Mouse (Mus musculus) ES-E14 (cell line): ENCODE data around the gene Rap1gap. TPM values are rescaled to one million over a fixed set of nuclear protein-coding genes. Genes with fewer than 3 reads are reported as not detected.

ENCODE experiments used
- DNase-seq: peaks from one replicate; pipeline ENCODE4 v3.0.0-alpha.2; 2013; ENCODE audit warnings: low read depth, low spot score
- H3K27ac ChIP-seq: 2 replicates; pipeline ENCODE4 v1.5.1; 2012; ENCODE audit warnings: low read depth, mild to moderate bottlenecking, low read length, moderate library complexity, mixed read lengths; ENCODE audit not compliant: poor library complexity, insufficient read depth, severe bottlenecking
- H3K36me3 ChIP-seq: 2 replicates; pipeline ENCODE4 v1.6.1; 2012; ENCODE audit warnings: mild to moderate bottlenecking, low read length, moderate library complexity, mixed read lengths; ENCODE audit not compliant: control insufficient read depth, poor library complexity, insufficient read depth, severe bottlenecking
- H3K4me1 ChIP-seq, 2 experiments: fragments of 150-350 bp in 1 of 2; sonication (generic) in 1 of 2; 2 replicates each; pipeline ENCODE4 v1.6.1; 2012; ENCODE audit warnings: low read length in 2 of 2, mild to moderate bottlenecking in 1 of 2, mixed read lengths in 1 of 2; ENCODE audit not compliant: control insufficient read depth in 2 of 2, insufficient read depth in 2 of 2, poor library complexity in 1 of 2
- H3K4me3 ChIP-seq, 2 experiments: fragments of 150-350 bp in 1 of 2; sonication (generic) in 1 of 2; 2 replicates each; pipeline ENCODE4 v1.5.1; 2012; ENCODE audit warnings: low read length in 2 of 2, low read depth in 1 of 2, mild to moderate bottlenecking in 1 of 2, mixed read lengths in 1 of 2; ENCODE audit not compliant: insufficient read depth in 1 of 2, poor library complexity in 1 of 2, severe bottlenecking in 1 of 2
- H3K9ac ChIP-seq: 2 replicates; pipeline ENCODE4 v1.6.1; 2012; ENCODE audit warnings: low read depth, mild to moderate bottlenecking, low read length, mixed read lengths; ENCODE audit not compliant: poor library complexity, insufficient read depth, severe bottlenecking
- H3K9me3 ChIP-seq: fragments of 150-350 bp; sonication (generic); 2 replicates; pipeline ENCODE4 v1.6.1; 2012; ENCODE audit warnings: low read depth, mild to moderate bottlenecking, low read length; ENCODE audit not compliant: control insufficient read depth, insufficient read depth
- CHD2 ChIP-seq: IDR thresholded peaks from 2 replicates; pipeline ENCODE4 v1.6.1; 2014; ENCODE audit warnings: mild to moderate bottlenecking, low read depth, low read length, inconsistent platforms
- HCFC1 ChIP-seq: IDR thresholded peaks from 2 replicates; pipeline ENCODE4 v1.6.1; 2012; ENCODE audit warnings: low read length, inconsistent platforms, borderline replicate concordance; ENCODE audit not compliant: insufficient read depth
- MAFK ChIP-seq: IDR thresholded peaks from 2 replicates; pipeline ENCODE4 v1.6.1; 2014; ENCODE audit warnings: mild to moderate bottlenecking, low read depth, low read length, inconsistent platforms; ENCODE audit not compliant: insufficient read depth
- ZC3H11A ChIP-seq: IDR thresholded peaks from 2 replicates; pipeline ENCODE4 v1.6.1; 2012; ENCODE audit warnings: low read depth, mild to moderate bottlenecking, inconsistent platforms, low read length, borderline replicate concordance
- ZNF384 ChIP-seq: IDR thresholded peaks from 2 replicates; pipeline ENCODE4 v1.6.1; 2012; ENCODE audit warnings: low read depth, low read length, inconsistent platforms
- in situ Hi-C, 2 experiments: fragments of 600-800 bp; cut with MboI; formaldehyde crosslinking; loops; one replicate each; pipeline ENCODE4 v1.15.1; 2025; ENCODE audit warnings: low sequenced_read_pairs in 2 of 2, inconsistent platforms in 1 of 2; ENCODE audit not compliant: unreplicated experiment in 2 of 2
- total RNA-seq: library from RNA; depleted of rRNA; stranded (reverse); fragments of 300-350 nt; gene quantifications from 2 replicates; pipeline ENCODE4 v1.2.3, GENCODE M21; 2012; rRNA removed

Rap1gap gene
- 13.4 and 28.4 TPM in 2 replicates for total RNA-seq

- Histone ChIP-seq H3K27ac (no peak within 1 kb of the TSS), H3K36me3 (peaks cover 3% of the 10 kb centered on the region; the same call in 1 of the 2 replicates), H3K4me3 (peak within 1 kb of the TSS; percentile 71 to 74), H3K9me3 (no peaks in the 10 kb centered on the region), H3K4me1 (peaks cover 1 to 6% of the 10 kb centered on the region in 2 experiments; a peak in 2 of 4 replicates), H3K9ac (peak within 1 kb of the TSS; percentile 68)
- TF ChIP-seq ZNF384 (no peak), CHD2 (no peak), HCFC1 (no peak)
- no peak for DNase-seq
- in situ Hi-C loops: no loop called here
Measured at GRCm38 (mm10) chr4:137664433-137664979, at the start of gene Rap1gap. TSS of gene Rap1gap (plus strand) at chr4:137664726.

DNA sequence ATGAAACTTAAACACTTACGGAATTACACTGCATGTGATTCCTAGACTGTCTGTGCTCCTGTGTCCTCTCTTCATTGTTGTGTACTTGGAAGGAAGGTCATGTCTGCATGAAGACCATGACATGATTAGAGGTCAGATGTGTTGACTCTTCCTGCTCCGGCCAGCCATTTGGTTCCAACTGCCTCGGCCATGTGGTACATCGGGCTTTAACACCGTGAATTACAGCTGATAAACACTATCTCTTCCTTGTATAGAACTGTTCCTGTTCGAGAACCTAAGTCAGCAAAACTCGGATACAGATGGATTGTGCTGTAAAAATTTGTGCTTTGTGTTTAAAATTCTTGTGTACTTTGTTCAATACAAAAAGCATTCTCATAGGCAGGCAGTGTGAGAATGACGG, 41.7 kb upstream of the Rap1gap start:
- Histone ChIP-seq H3K36me3 (peaks cover 55% of the 10 kb centered on the region), H3K9me3 (no peaks in the 10 kb centered on the region), H3K9ac (no peak overlapping the region), H3K27ac (no peak overlapping the region), H3K4me1 (no peaks in the 10 kb centered on the region; a peak in 1 of 4 replicates), H3K4me3 (no peak overlapping the region)
- DNase-seq: no peak
- in situ Hi-C loops: no loop called here
- TF ChIP-seq HCFC1 (no peak), MAFK (no peak), ZNF384 (no peak), ZC3H11A (no peak), CHD2 (no peak)

DNA sequence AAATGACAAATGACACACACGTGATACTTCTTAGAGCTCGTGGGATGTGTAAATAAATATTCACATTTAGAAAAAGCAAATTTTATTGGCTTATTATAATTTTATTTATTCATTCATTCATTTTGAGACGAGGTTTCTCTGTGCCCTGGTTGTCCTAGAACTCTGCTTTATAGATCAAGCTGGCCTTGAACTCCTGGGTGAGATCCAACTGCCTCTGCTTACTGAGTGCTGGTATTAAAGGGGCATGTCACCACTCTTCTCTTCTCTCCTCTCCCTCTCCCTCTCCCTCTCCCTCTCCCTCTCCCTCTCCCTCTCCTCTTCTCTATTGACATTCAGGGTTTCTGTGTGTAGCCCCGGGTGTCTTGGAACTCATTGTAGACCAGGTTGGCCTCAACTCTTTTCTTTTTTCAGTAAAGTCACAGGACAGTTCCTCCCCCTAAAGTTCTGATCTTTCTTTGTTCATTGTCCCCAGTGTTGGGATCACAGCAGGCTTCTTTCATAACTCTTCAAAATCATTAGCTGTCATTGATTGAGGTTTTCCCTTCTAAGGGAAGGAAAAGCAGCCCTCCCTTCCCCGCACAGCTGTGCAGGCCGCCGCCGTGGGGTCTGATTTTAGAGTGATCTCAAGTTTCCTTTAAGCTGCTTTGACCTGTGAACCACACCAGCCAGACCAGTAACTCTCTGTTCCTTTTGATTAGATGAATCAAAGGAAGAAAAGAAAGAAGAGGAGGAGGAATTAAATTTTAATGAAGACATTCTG, 36.9 kb upstream of the Rap1gap start:
- no peak for DNase-seq
- Histone ChIP-seq H3K36me3 (peaks cover 59% of the 10 kb centered on the region), H3K4me1 (peaks cover 5 to 12% of the 10 kb centered on the region in 2 experiments), H3K4me3 (no peak overlapping the region), H3K27ac (no peak overlapping the region), H3K9me3 (no peaks in the 10 kb centered on the region), H3K9ac (no peak overlapping the region)
- in situ Hi-C loops: no loop called here
- TF ChIP-seq CHD2 (no peak), MAFK (no peak), HCFC1 (no peak), ZC3H11A (no peak), ZNF384 (no peak)

DNA sequence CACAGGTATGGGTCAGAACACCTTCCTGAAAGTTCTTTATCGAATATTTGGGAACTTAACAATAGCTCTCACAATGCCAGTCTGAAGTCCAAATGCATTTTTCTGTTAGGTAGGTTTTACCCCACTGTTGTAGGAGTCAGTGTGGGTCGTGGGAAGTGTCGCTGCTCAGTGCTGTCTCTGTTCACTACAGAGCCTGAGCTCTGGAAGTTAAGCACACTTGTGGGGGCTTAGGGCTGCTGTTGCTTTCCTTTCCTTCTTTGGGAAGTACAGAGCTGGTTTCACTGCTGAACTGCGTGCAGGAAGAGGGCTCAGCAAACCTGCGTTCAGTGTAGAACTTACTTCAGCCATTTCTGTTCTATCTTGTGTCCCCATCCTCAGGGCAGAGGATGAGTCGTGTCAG, 36.1 kb upstream of the Rap1gap start:
- H3K36me3 ChIP-seq: peaks cover 59% of the 10 kb centered on the region
- H3K9ac ChIP-seq: no peak overlapping the region
- in situ Hi-C loops: no loop called here
- TF ChIP-seq MAFK: no peak
- no peak for TF ChIP-seq HCFC1
- no peak for TF ChIP-seq ZC3H11A
- TF ChIP-seq CHD2: no peak
- TF ChIP-seq ZNF384: no peak
- no peaks in the 10 kb centered on the region for H3K9me3 ChIP-seq
- H3K4me1 ChIP-seq: peaks cover 5 to 14% of the 10 kb centered on the region in 2 experiments
- H3K4me3 ChIP-seq: no peak overlapping the region
- no peak overlapping the region for H3K27ac ChIP-seq
- DNase-seq: no peak
